Mouse (Mus musculus): ENCODE measurements around the gene Lgi2. TPM values are rescaled to one million over a fixed set of nuclear protein-coding genes. Genes with fewer than 3 reads are reported as not detected.

The Lgi2 gene
- total RNA-seq (2017): 0.10 TPM in 1 of 3 replicates, not detected in the others

- no peak for ATAC-seq (replicated peaks; ENCODE audit: insufficient number of reproducible peaks, low FRiP score, low TSS enrichment, poor library complexity, severe bottlenecking)
Observed at GRCm38 (mm10) chr5:52565813-52566531, at the start of gene Lgi2. Gene Lgi2, minus strand, starts transcription at chr5:52566462.

- no peak for ATAC-seq (replicated peaks; ENCODE audit: insufficient number of reproducible peaks, low FRiP score, low TSS enrichment, poor library complexity, severe bottlenecking)
Observed at GRCm38 (mm10) chr5:52615421-52615820, 49.2 kb upstream of the Lgi2 start.

DNA sequence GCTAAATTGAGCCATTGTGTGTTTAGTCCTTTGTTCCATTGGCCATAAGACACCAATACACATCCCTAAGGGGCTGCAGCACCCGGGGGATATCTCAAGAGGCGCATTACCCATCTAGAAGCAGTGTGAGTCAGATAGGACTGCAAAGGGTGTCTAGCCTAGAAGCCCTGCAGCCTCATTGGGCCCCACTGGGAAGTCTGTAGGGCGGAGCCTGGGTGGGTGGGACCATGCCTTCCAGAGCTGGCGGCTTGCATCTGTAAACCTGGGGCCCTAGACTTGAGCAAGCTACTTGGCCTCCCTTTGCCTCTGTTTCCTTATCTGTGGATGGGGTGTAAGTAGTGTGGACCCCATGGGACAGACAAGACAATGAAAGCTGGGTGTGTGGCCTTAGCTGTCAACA is 48.4 kb upstream of the Lgi2 start:
- ATAC-seq (replicated peaks; ENCODE audit: insufficient number of reproducible peaks, low FRiP score, low TSS enrichment, poor library complexity, severe bottlenecking): no peak

DNA sequence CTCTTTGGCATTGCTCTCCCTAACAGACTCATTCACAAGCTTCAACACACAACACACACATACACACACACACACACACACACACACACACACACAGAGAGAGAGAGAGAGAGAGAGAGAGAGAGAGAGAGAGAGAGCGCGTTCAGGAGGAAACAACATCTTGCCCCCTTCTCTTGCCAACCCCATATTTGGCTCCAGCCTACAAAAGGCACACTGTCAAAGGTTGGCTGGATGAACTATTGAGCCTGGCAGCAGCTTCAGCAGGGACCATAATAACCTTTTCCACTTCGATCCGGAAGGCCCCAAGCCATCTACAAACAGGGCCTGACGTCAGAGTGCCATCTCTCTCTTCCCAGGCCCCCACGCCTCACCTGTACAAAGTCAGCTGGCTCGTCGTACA is 46.5 kb upstream of the Lgi2 start:
- no peak for ATAC-seq (replicated peaks; ENCODE audit: insufficient number of reproducible peaks, low FRiP score, low TSS enrichment, poor library complexity, severe bottlenecking)

DNA sequence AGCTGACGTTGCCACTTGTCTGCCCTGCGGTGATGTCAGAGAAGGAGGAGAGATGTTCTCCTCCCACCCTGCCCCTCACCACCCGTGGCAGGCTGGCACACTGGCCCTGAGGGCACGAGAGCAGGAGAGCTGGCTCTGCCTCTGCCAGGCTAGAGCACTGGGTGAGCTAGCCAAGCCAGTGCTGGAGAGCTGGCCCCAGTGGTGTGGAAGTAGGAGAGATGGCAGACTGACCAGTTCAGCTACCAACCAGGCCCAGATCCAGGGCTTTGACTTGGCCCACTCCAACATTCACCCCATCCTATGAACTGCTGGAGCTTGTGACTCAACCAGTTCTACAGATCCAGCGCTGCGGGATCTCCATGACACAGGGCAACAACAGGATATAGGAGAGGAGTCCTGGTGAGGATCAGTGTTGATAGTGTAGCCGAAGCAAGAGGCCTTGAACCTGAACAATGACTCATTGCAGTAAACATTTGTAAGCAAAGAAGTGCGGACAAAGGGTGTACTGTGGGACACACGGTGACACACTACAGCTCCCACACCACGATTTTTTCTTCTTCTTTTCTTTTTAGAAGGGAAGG is 45.1 kb upstream of the Lgi2 start:
- ATAC-seq (replicated peaks; ENCODE audit: insufficient number of reproducible peaks, low FRiP score, low TSS enrichment, poor library complexity, severe bottlenecking): no peak

- no peak for ATAC-seq (replicated peaks; ENCODE audit: insufficient number of reproducible peaks, low FRiP score, low TSS enrichment, poor library complexity, severe bottlenecking)
Observed at GRCm38 (mm10) chr5:52610306-52610705, 44.0 kb upstream of the Lgi2 start.

- no peak for ATAC-seq (replicated peaks; ENCODE audit: insufficient number of reproducible peaks, low FRiP score, low TSS enrichment, poor library complexity, severe bottlenecking)
Observed at GRCm38 (mm10) chr5:52609672-52610071, 43.4 kb upstream of the Lgi2 start.

GRCm38 (mm10) chr5:52604582-52605041 is 38.4 kb upstream of the Lgi2 start:
- ATAC-seq (replicated peaks; ENCODE audit: insufficient number of reproducible peaks, low FRiP score, low TSS enrichment, poor library complexity, severe bottlenecking): no peak

- ATAC-seq (replicated peaks; ENCODE audit: insufficient number of reproducible peaks, low FRiP score, low TSS enrichment, poor library complexity, severe bottlenecking): no peak
Observed at GRCm38 (mm10) chr5:52590612-52591011, 24.4 kb upstream of the Lgi2 start.

DNA sequence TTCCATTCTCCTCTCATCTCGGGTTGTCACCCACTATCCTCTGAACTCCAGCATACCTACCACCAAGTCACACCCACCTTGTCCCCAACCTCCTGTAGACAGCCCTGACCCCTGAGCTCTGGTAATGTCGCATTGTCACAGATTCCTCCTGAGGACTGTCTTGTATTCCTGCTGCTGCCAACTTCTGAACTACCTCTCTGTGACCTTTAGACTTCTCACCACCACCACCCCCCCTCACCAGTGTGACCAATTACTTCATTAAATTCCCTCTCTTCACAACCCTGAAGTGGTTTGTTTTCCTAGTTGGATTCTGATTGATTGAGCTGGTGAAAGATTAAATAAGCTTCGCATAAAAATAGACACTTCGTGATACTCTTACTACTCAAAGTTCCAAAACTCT is 22.4 kb upstream of the Lgi2 start:
- no peak for ATAC-seq (replicated peaks; ENCODE audit: insufficient number of reproducible peaks, low FRiP score, low TSS enrichment, poor library complexity, severe bottlenecking)

- ATAC-seq (replicated peaks; ENCODE audit: insufficient number of reproducible peaks, low FRiP score, low TSS enrichment, poor library complexity, severe bottlenecking): no peak
Observed at GRCm38 (mm10) chr5:52587291-52587733, 21.1 kb upstream of the Lgi2 start.

- ATAC-seq (replicated peaks; ENCODE audit: insufficient number of reproducible peaks, low FRiP score, low TSS enrichment, poor library complexity, severe bottlenecking): no peak
Observed at GRCm38 (mm10) chr5:52572572-52572971, 6.3 kb upstream of the Lgi2 start.

DNA sequence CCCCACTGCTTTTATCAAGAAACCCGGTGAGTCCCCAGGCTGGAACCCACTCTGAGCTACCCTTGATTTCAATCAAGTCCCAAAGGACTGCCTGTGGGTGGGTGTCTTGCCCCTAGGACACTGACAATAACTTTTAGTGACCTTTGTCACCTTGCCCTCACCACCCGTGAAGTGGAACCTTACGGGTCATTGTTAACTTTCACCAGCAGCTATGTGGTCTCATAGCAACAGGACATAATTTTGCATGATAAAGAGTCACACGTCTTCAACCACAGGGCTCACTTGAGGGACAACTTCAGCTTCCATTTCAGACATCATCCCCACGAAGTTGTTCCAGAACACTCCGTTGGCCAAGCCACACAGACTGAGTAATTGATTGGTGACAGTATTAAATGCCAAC is 4.5 kb upstream of the Lgi2 start:
- ATAC-seq (replicated peaks; ENCODE audit: insufficient number of reproducible peaks, low FRiP score, low TSS enrichment, poor library complexity, severe bottlenecking): no peak

- ATAC-seq (replicated peaks; ENCODE audit: insufficient number of reproducible peaks, low FRiP score, low TSS enrichment, poor library complexity, severe bottlenecking): no peak
Observed at GRCm38 (mm10) chr5:52565214-52565812, 949 bp downstream of the Lgi2 start.

DNA sequence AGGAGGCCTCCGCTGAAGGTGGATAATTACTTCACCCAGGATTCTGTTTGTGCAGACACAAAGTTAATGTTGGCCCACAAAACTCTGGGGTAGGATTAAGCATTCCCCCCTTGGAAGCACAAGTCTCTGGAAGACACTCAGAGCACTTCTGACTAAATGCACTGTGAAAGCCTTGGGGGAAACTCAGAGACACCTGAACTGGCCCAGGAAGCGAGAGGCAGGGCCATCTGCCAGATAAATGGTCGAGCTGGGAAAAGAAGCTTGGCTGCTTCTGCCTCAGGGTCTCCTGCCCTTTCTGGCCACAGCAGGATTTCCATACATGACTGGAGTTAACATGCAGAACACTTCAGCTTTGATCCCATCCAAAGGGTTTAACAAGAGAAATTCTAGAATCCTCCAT is 1.9 kb downstream of the Lgi2 start:
- ATAC-seq (replicated peaks; ENCODE audit: insufficient number of reproducible peaks, low FRiP score, low TSS enrichment, poor library complexity, severe bottlenecking): no peak

DNA sequence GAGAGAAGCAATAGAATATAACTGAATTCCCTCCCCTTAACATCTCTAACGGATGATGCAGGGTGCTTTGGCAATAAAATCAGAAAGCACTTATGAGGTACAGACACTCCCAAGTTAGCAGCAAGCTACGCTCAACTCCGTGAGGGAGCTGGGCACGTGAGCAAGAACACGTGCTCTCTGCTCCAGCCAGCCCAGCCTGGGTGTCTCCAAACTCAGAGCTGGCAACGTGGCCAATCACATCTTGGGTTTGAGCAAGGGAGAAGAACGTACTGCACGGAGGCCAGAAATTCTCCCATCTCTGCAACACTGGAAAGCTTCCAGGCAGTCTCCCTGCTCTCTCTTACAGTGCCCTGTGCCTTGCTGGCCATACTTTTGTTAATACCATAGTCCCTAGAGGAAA is 6.0 kb downstream of the Lgi2 start:
- no peak for ATAC-seq (replicated peaks; ENCODE audit: insufficient number of reproducible peaks, low FRiP score, low TSS enrichment, poor library complexity, severe bottlenecking)

DNA sequence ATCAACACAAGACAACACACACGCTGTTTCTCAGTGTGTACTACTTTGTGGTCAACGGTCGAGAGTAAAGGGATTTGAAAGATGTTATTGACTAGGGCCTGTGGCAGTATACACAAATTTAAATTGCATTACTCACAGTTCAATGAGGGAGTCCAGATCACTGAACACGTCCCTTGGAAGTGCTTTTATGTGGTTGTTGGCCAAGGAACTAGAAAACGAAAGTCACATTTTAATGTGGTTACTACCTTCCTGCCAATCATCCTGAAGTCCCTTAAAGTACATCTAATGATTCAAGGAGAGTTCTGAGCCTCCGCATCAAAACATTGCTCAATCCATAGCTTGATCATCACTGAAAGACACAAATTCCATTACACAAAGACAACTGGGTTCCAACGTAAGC is 10.7 kb downstream of the Lgi2 start:
- ATAC-seq (replicated peaks; ENCODE audit: insufficient number of reproducible peaks, low FRiP score, low TSS enrichment, poor library complexity, severe bottlenecking): no peak

GRCm38 (mm10) chr5:52551318-52551632 is 15.0 kb downstream of the Lgi2 start:
- ATAC-seq (replicated peaks; ENCODE audit: insufficient number of reproducible peaks, low FRiP score, low TSS enrichment, poor library complexity, severe bottlenecking): no peak

GRCm38 (mm10) chr5:52550613-52551317 is 15.5 kb downstream of the Lgi2 start:
- no peak for ATAC-seq (replicated peaks; ENCODE audit: insufficient number of reproducible peaks, low FRiP score, low TSS enrichment, poor library complexity, severe bottlenecking)

GRCm38 (mm10) chr5:52546950-52547349 is 19.3 kb downstream of the Lgi2 start:
- no peak for ATAC-seq (replicated peaks; ENCODE audit: insufficient number of reproducible peaks, low FRiP score, low TSS enrichment, poor library complexity, severe bottlenecking)

All from monocyte, adult 5-6 weeks (primary cell).